Mouse (Mus musculus): ENCODE measurements at regions not wholly inside any gene's neighbourhood (a gene's known extent, or its start where the extent isn't known, plus 50 kb on each side); places are given as distances from the start of the nearest gene placed in this dataset.

GRCm38 (mm10) chr4:89405624-89406167 lies 94.9 kb upstream of the Cdkn2b start:
- DNase-seq = no peak
- intact Hi-C loops (cut with DNase I) = no loop called here

GRCm38 (mm10) chr4:89403151-89403550 lies 92.3 kb upstream of the Cdkn2b start:
- no peak for DNase-seq
- intact Hi-C loops (cut with DNase I) = no loop called here

DNA sequence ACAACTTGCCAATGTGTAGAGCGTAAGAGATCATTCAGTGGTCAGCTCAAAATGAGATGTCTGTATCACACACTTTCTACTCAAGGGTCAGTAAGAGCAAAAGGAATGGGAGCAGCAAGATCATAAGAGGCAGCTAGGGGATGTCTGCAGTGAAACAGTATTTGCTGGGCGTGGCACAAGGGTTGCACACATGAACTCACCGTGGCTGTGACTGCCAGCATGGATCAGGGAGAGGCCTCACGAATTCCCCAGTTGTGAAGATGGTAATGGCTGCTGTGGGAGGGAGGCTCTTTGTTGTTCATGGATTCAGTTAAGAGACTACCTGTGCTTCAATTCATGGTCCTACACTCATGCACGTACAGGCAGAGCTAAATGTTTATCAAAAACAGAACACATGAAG lies 91.5 kb upstream of the Cdkn2b start:
- intact Hi-C loops (cut with DNase I) = no loop called here
- no peak for DNase-seq

- intact Hi-C loops (cut with DNase I) = no loop called here
- DNase-seq = no peak
Observed at GRCm38 (mm10) chr4:89401696-89402095, 90.9 kb upstream of the Cdkn2b start.

- no peak for DNase-seq
- intact Hi-C loops (cut with DNase I) = no loop called here
Observed at GRCm38 (mm10) chr4:89400342-89400741, 89.5 kb upstream of the Cdkn2b start.

GRCm38 (mm10) chr4:89399277-89399676 lies 88.4 kb upstream of the Cdkn2b start:
- DNase-seq = no peak
- intact Hi-C loops (cut with DNase I) = no loop called here

DNA sequence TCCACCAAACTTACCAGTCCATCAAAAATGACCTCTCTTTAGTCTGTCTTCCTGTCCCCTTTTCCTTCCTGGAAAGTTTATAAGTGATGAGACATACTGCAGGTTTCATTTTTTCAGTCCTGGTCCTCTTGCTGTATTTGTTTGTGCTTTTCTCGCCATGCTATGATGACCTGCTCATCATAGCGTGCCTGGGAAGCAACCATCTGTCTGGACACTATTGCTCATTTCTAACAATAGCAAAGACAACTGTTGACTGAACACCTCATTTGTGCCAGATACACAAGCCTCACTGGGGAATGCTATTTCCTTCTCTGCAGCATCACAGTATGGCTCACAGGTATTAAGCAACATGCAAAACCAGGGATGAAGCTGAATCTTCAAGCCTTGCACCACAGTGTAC lies 85.2 kb upstream of the Cdkn2b start:
- intact Hi-C loops (cut with DNase I) = no loop called here
- no peak for DNase-seq

DNA sequence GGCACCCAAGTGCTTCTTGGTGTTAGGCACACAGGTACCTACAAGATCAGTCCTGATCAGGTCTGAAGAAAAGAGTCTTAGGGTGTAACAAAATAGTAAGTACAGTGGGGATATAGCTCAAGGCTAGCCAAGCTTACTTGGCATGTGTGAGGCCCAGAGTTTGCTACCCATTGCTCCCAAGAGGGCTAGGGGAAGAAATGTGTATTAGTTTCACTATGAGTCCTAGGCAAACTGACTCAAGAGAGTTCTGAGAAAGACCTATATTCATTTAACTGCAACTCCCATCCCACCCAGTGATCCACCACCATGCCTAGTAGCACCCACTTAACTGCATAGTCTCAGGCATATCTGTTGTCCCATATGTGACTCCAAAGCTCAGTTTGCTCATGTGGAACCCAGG lies 84.5 kb upstream of the Cdkn2b start:
- intact Hi-C loops (cut with DNase I) = no loop called here

GRCm38 (mm10) chr4:89393251-89393711 lies 82.4 kb upstream of the Cdkn2b start:
- intact Hi-C loops (cut with DNase I) = no loop called here
- DNase-seq = peak in 1 of 2 experiments; percentile 23

More for the DNA sequence above, 84.5 kb upstream of the Cdkn2b start:
- DNase-seq = no peak

DNA sequence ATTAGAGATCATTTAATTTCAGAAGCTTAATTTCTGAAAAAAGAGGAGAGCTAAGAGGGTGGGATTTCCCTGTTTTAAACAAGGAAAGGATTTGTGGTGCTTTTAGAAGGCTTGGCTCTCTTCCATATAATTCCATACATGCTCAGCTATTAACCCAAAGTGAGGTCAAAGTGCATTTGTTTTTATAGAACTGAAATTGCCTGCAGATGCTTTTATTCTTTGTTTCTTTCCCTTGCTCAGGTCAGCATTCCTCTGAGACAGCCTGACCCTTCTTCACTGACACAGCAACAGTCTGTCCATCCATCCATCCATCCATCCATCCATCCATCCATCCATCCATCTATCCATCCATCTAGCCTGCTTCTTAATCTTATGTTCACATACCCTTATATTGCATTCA lies 82.0 kb upstream of the Cdkn2b start:
- no peak for DNase-seq
- intact Hi-C loops (cut with DNase I) = no loop called here

DNA sequence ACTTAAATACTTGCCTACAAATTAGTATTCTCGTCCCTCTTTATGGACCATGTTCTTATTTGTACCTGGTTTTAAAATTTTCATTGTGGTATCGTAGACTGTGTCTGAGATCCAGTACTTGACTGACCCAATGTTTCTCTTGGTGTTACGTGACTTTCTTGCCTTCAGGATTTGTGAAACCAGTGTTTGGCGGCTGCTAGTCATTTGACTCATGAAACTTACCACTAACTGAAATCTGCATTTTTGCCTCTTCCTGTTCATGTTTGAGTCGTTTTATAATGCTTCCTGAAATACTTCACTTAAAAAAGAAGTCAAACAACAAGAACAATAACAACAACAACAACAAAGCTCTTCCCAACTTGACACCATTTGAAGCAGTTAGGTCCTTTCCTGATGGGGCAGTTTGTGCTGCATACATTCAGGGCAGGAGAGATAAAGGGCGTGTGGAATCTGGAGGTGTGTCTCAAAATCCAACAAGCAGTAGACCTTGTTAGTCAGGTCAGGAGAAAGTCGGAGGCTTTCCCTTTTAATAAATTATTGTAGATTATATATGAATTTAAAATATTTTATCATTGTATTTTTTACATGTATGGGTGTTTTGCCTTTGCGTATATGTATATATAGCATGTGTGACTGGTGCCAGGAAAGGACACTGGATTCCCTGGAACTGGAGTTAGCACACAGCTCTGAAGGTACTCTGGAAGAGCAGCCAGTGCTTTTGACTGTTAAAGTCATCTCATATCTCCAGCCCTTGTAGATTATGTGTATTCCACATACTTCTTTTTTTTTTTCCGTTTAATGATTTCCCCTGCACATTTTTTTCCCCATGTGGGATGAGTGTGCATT lies 80.8 kb upstream of the Cdkn2b start:
- no peak for DNase-seq
- intact Hi-C loops (cut with DNase I) = no loop called here

- DNase-seq = no peak
- intact Hi-C loops (cut with DNase I) = no loop called here
Observed at GRCm38 (mm10) chr4:89383548-89383947, 72.7 kb upstream of the Cdkn2b start.

DNA sequence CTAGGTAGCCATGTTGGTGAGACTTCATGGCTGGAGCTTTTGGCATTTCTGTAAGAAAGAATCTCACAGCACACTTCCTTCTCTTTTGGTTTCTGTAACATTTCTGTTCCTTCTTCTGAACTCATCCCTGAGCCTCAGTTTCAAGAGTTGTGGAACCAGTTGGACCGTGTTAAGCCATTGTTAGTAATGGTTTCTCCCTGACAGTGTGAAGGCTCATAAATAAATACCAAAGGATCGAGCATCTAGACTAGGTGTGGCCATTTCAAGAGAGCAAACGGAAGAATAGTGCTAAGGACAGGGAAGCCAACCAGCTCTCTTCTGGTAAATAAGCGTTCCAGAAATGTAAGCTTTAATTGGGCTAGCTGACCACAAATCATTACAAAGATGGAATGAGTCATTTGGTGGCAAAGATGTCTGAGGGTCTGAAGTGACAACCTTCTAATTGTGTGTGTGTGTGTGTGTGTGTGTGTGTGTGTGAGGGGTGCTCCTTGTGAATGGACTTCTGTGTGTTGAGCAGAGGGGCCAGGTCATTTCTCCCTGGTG lies 71.7 kb upstream of the Cdkn2b start:
- intact Hi-C loops (cut with DNase I) = no loop called here
- no peak for DNase-seq

DNA sequence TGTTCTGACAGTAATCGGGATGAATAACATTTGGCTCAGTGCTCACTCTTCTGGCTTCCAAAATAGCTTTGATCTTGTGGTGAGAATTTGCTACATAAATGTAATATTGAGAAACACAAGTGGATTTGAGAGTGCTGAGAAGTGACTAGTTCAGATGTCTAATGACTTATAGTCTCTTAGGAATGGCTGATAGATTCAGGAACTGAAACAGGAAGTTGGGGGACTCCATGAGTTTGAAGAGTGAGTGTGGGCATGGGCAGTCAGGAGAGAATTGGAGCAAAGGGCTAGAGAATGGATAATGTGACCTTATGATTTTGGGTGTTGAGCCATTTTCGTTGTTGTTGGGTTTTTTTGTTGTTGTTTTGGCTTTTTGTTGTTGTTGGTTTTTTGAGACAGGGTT lies 70.9 kb upstream of the Cdkn2b start:
- intact Hi-C loops (cut with DNase I) = no loop called here
- no peak for DNase-seq

DNA sequence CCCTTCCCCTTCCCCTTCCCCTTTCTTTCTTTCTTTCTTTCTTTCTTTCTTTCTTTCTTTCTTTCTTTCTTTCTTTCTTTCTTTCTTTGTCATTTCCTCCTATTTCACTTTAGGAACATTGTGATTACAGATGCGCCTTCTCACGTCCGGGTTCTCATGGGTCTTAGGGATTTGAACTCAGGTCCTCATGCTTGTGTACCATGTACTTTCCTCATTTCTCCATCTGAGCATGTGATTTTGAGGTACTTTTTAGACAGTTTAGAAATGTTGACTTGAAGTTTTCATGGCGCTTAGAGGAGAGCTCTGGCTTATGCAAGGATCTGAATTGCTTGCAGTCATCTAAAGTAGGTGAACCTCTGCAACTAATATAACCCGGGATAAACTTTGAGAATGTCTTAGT lies 70.2 kb upstream of the Cdkn2b start:
- intact Hi-C loops (cut with DNase I) = no loop called here

DNA sequence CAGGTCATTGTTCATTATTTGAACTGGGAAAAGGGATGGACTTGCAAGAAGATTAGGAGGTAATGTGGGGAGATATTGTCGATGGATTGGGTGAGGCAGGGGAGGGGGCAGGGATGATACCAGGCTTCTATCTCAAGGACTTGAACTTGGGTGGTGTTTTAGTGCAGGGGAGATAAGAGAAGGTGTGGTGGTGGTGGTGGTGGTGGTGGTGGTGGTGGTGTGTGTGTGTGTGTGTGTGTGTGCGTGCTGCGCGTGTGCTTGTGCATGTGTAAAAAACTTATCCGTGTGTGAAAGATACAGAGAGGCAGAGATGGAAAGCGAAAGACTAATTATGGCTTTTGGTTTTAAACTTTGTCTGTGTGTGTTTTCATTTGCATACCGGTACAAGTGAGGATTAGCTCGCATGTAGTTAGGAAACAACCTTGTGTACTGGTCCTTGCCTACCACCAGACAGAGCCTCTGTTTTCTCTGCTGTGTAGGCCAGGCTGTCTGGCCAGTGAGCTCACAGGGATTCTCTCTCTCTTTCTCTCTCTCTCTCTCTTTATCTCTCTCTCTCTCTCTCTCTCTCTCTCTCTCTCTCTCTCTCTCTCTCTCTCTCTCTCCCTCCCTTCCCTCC lies 69.6 kb upstream of the Cdkn2b start:
- intact Hi-C loops (cut with DNase I) = no loop called here

More for the DNA sequence above, 70.2 kb upstream of the Cdkn2b start:
- no peak for DNase-seq

GRCm38 (mm10) chr4:89379622-89380329 lies 68.9 kb upstream of the Cdkn2b start:
- intact Hi-C loops (cut with DNase I) = no loop called here
- no peak for DNase-seq

More for the DNA sequence above, 69.6 kb upstream of the Cdkn2b start:
- no peak for DNase-seq

DNA sequence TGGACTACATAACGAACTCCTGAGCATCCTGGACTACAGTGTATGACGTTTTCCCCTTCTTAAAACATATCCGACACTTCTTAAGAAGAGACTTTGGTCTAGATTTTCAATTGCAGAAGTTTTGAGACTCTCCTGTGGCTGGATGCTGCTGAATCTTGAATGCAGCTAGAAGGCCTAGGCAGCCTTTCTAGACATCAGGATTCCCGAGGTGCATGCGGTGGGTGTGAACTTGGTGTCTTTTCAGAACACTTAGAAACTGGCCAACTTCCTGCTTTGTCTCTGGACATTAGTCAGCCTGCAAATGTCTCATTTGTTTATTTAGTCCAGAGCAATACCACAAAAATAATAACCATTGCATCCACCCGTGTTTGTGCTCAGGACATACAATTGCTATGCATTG lies 61.8 kb upstream of the Cdkn2b start:
- no peak for DNase-seq
- intact Hi-C loops (cut with DNase I) = no loop called here

- no peak for DNase-seq
- intact Hi-C loops (cut with DNase I) = no loop called here
Observed at GRCm38 (mm10) chr4:89368850-89369524, 58.1 kb upstream of the Cdkn2b start.

DNA sequence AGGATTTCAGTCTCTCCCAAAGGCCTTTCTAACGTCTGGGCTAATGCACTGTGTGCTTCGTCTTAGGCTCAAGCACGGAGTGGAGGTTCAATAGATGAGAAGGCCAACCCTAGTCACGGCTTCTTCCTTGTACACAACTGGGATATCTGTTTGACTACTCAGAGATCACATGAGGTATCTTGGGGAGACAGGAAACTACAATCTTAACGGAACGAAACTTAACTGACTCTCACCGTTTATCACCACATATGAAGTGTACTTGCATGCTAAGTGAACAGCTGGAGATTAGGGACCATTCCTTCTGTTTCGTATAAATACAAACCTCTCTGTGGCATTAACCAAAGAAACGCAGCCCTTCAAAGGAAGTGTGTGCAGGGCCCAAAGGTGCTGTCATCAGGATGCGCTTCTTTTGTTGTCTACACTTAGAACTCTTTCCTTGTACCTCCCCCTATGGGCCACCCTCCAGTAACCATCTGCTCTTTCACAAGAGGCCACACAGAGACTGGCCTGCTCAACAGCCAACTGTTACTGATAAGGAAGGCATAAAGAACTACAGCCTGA lies 55.8 kb upstream of the Cdkn2b start:
- intact Hi-C loops (cut with DNase I) = no loop called here
- peak in 1 of 2 experiments; percentile 15 for DNase-seq
